Mouse (Mus musculus): ENCODE measurements around the gene 1700122O11Rik. TPM values are rescaled to one million over a fixed set of nuclear protein-coding genes. Genes with fewer than 3 reads are reported as not detected.

1700122O11Rik gene
- polyA plus RNA-seq, 1 experiment from 2014 or later: not detected

Other genes starting within 250 kb of the 1700122O11Rik start
- gene Mdfi, start 203.6 kb downstream of the 1700122O11Rik start, polyA plus RNA-seq (2014; fragmentation: Nextera tagmentation; extraction: Ambion mirVana): 15.9 and 16.3 TPM in 2 replicates
- 21.3 and 21.6 TPM in 2 replicates for gene Foxp4, start 113.6 kb downstream of the 1700122O11Rik start, polyA plus RNA-seq (2014; fragmentation: Nextera tagmentation; extraction: Ambion mirVana)
- gene 1700067P10Rik, start 51.0 kb upstream of the 1700122O11Rik start, polyA plus RNA-seq (2014; fragmentation: Nextera tagmentation; extraction: Ambion mirVana): not detected in 2 replicates
- 0.05 TPM in 1 of 2 replicates, not detected in the other for gene 9830107B12Rik, start 108.0 kb upstream of the 1700122O11Rik start, polyA plus RNA-seq (2014; fragmentation: Nextera tagmentation; extraction: Ambion mirVana)
- gene A530064D06Rik, start 129.0 kb upstream of the 1700122O11Rik start, polyA plus RNA-seq (2014; fragmentation: Nextera tagmentation; extraction: Ambion mirVana): not detected in 2 replicates
- gene Trem1, start 194.5 kb upstream of the 1700122O11Rik start, polyA plus RNA-seq (2014; fragmentation: Nextera tagmentation; extraction: Ambion mirVana): 0.36 and 0.89 TPM in 2 replicates
- 1.4 and 1.9 TPM in 2 replicates for gene Trem3, start 209.5 kb upstream of the 1700122O11Rik start, polyA plus RNA-seq (2014; fragmentation: Nextera tagmentation; extraction: Ambion mirVana)
- 2.5 and 2.9 TPM in 2 replicates for gene Treml4, start 226.0 kb upstream of the 1700122O11Rik start, polyA plus RNA-seq (2014; fragmentation: Nextera tagmentation; extraction: Ambion mirVana)

Data from liver, embryonic 11.5 days (tissue).